Mouse (Mus musculus) telencephalon, adult 2 months (tissue): ENCODE measurements around the gene Ect2.

ENCODE experiments used
- DNase-seq: peaks from one replicate; pipeline ENCODE4 v3.0.0-alpha.2; 2011; ENCODE audit warnings: low read depth, low spot score

The Ect2 gene

GRCm38 (mm10) chr3:27071706-27072105, 82.0 kb downstream of the Ect2 start:
- no peak for DNase-seq

- DNase-seq: no peak
These were observed 83.3 kb downstream of the Ect2 start for GRCm38 (mm10) chr3:27070340-27070739.

DNA sequence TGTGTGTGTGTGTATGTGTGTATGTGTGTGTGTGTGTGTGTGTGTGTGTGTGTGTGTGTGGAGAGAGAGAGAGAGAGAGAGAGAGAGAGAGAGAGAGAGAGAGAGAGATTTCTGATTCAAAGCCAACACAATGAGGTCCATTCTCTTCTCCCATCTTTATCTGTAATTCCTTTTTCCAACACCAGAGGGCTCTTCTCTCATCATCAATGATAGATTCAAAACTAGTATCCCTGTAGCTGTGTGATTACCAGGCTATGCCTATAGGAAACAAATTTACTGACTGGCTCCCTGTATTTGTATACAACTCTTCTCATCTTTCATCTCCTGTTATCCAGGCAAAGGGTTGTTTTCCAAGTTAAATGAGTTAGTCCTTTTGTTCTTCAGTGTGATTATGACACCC, 86.5 kb downstream of the Ect2 start:
- DNase-seq: no peak

- DNase-seq: no peak
These were observed 88.8 kb downstream of the Ect2 start for GRCm38 (mm10) chr3:27064886-27065285.

DNA sequence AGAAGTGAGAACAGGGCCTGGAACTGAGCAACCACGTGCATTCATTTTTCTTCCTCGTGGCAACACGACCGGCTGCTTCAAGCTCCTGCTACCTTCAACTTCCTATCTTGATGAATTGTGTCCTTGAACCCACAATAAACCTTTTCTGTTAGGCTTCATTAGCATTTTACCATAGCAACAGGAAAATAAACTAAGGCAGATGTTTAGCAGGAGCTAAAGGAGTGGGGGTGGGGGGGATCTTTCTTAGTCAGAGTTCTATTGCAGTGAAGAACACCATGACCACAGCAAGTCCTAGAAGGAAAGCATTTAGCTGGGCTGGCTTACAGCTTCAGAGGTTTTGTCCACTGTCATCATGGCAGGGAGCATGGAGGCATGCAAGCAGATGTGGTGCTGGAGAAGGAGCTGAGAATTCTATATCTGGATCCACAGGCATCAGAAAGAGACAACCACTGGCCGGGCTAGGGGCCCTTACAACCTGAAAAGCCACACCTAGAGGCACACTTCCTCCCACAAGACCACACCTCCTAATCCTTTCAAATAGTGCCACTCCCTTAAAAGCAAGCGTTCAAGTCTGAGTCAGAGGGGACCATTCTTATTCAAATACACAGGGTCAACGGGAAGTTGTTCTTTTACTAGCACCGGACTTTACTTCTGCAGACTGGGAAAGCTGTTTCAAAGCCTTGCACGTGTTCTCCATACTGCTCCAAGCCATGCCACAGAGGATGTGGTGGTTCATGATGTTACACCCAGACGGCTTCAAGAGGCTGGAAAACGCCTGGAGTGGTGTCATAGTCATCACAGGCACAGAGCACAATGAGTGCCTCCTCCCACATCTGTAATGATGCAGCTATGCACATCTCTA, 90.0 kb downstream of the Ect2 start:
- DNase-seq: no peak

GRCm38 (mm10) chr3:27060441-27060840, 93.2 kb downstream of the Ect2 start:
- DNase-seq: no peak

DNA sequence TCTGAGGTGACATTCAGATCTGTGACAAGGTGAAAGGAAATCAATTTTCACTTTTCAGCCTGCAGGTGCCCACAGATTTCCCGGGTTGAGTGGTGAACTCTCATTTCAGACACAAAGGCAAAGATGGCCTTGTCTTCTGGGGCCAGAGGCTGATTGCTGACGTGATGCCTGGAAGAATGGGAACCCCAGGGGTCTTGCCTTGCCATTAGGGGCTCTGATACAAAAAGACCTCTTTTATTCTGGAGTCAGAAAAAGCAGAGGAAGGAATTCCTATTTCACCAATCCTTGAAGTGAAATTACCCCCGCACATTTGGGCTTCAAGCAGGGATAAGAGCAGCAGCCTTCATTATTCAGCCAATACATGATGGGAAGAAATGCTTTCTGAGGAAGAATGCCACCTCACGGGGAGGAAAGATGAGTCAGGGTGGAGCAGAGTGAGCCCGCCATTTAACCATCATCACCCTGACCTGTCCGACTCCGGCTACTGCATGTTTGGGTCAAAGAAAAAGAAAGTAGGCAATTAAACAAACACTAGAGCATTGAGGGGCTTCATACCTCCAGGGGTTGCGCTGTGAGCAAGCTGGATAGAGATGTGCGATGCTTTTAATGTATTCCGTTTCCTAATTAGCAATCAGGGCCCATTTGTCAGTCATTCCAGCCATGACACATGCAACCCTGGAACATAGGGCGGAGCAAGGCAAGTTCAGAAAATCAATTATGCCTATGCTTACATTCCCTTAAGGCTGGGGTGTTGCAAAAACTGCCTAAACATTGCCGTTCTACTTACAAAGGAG, 94.0 kb downstream of the Ect2 start:
- DNase-seq: no peak

GRCm38 (mm10) chr3:27055471-27055870, 98.2 kb downstream of the Ect2 start:
- no peak for DNase-seq

- no peak for DNase-seq
These were observed 98.9 kb downstream of the Ect2 start for GRCm38 (mm10) chr3:27054766-27055165.
